Mouse (Mus musculus): Measurements from ENCODE around the gene Slc35f2. TPM values are rescaled to one million over a fixed set of nuclear protein-coding genes. Genes with fewer than 3 reads are reported as not detected.

Gene Slc35f2
- polyA plus RNA-seq (2015; fragmentation: Nextera tagmentation; extraction: Ambion mirVana), result 12.2 and 14.3 TPM in 2 replicates

DNA sequence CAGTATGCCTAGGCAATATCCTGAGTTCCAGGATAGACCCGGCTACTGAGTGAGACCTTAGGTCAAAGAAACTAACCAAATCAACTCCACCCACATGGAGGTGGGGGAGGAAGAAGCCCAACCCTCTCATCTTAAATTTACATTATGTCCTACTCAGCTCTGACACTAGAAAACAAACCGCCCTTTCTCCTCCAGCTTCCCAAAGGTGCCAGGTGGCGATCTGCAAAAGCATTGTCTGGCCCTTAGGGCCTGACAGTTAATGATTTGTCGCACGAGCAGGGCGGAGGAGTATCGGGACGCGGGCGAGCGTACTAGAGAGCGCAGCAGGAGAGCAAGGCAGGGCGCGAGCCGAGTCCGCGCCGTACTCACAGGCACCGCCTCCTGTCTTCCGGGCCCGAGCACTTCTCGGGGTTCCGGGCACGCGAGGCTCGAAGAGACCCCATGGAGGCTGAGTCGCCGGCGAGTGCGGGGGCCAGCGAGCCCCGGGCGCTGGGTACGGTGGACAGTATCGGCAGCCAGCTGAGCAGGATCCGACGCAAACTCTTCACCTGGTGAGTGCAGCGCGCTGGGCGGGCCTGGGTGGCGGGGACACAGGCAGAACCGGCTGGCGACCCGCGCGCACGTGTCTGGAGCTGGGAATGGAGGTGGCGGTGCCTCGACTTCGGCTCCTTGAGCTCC, at the start of gene Slc35f2:
TSS of gene Slc35f2 (plus strand) at position 195 of the 678 bp plus-strand sequence.
- H3K4me3 ChIP-seq (ENCODE audit: low read depth, low read length), result peak within 1 kb of the TSS; percentile 73
- no peak within 1 kb of the TSS for H3K27ac ChIP-seq (ENCODE audit: low read length)
- peak within 1 kb of the TSS; percentile 70 for H3K9ac ChIP-seq (ENCODE audit: low read depth, low read length)
- H3K4me2 ChIP-seq (ENCODE audit: low read length), result peak within 1 kb of the TSS; percentile 95
- ATAC-seq, result peak; percentile 80
- peaks cover 5% of the 10 kb centered on the region; the same call in 1 of the 2 replicates for H3K4me1 ChIP-seq (ENCODE audit: control insufficient read depth, insufficient read depth, low read length)
- no peaks in the 10 kb centered on the region for H3K36me3 ChIP-seq (ENCODE audit: control insufficient read depth, insufficient read depth, low read length)
- WGBS, result under 1% methylated on average over 50 of the region's 50 CpGs
- H3K27me3 ChIP-seq (ENCODE audit: control insufficient read depth, insufficient read depth, low read depth, low read length), result peaks cover 8% of the 10 kb centered on the region
- no peaks in the 10 kb centered on the region; the same call in 1 of the 2 replicates for H3K9me3 ChIP-seq (replicated peaks; ENCODE audit: control insufficient read depth, low read length, poor library complexity, severe bottlenecking)

DNA sequence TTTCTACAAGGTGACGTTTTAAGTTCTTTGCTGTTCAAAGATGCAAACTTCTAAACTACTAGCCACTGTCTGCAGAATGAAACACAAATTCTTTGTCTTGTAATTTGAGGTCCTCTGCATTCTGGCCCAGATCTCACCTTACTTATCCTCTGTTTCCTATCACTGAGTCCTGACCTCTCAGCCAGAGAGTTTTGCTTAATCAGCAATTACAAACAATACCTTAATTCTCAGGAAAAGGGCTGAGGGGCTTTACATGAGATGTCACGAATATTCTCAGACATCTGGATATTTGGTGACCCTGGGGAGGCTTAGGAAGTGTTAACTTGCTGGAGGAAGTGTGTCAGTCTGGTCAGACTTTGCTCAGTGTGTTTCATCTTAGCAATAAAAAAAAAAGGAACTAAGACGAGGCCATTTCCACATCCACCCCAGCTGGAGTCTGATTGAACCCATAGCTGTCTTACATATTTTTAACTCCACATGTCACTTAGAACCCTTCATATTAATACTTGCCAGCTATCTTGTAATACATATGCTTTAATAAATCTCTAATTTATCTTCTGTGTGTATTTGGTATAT, 30.4 kb upstream of the Slc35f2 start:
- no peak overlapping the region for H3K4me3 ChIP-seq (ENCODE audit: low read depth, low read length)
- H3K36me3 ChIP-seq (ENCODE audit: control insufficient read depth, insufficient read depth, low read length), result no peaks in the 10 kb centered on the region
- no peaks in the 10 kb centered on the region for H3K4me1 ChIP-seq (ENCODE audit: control insufficient read depth, insufficient read depth, low read length)
- 61% methylated on average over 3 of the region's 3 CpGs for WGBS
- no peak overlapping the region for H3K4me2 ChIP-seq (ENCODE audit: low read length)
- no peaks in the 10 kb centered on the region for H3K9me3 ChIP-seq (replicated peaks; ENCODE audit: control insufficient read depth, low read length, poor library complexity, severe bottlenecking)
- no peaks in the 10 kb centered on the region for H3K27me3 ChIP-seq (ENCODE audit: control insufficient read depth, insufficient read depth, low read depth, low read length)
- H3K9ac ChIP-seq (ENCODE audit: low read depth, low read length), result no peak overlapping the region
- no peak for ATAC-seq
- H3K27ac ChIP-seq (ENCODE audit: low read length), result no peak overlapping the region

DNA sequence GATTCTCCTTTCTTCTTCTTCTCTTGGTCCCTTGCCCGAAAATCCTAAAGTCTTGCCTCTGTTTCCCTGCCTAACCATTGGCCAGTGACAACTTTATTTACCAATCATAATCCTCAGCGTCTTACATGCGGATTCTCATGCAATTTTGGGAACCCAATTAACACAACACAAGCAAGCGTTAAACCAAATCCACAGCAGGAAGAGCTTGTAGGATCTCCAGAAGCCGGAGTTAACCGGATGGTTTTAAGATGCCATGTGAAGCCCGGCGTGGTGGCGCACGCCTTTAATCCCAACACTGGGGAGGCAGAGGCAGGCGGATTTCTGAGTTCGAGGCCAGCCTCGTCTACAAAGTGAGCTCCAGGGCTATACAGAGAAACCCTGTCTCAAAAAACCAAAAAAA, 20.9 kb upstream of the Slc35f2 start:
- H3K9me3 ChIP-seq (replicated peaks; ENCODE audit: control insufficient read depth, low read length, poor library complexity, severe bottlenecking), result no peaks in the 10 kb centered on the region
- ATAC-seq, result no peak
- H3K9ac ChIP-seq (ENCODE audit: low read depth, low read length), result no peak overlapping the region

DNA sequence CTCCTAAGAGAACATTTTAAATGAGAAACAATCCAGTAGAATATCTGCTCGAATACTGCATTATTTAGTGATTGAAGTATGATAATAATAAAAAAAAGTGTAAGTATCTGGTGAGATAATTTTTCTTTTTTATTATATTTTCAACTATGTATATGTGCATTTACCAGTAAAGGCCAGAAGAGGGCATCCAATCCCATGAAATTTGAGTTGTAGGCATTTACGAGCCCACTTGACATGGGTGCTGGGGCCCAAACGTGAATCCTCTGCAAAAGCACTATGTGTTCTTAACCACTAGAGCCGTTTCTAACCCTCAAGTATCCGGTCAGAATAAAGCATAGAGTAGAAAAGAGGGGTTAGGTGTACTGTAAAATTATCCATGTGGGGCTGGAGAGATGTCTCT, 20.4 kb upstream of the Slc35f2 start:
- Histone ChIP-seq H3K4me2 (ENCODE audit: low read length) (no peak overlapping the region), H3K9ac (ENCODE audit: low read depth, low read length) (no peak overlapping the region), H3K27me3 (ENCODE audit: control insufficient read depth, insufficient read depth, low read depth, low read length) (peaks cover 2% of the 10 kb centered on the region; the same call in 1 of the 2 replicates), H3K9me3 (replicated peaks; ENCODE audit: control insufficient read depth, low read length, poor library complexity, severe bottlenecking) (no peaks in the 10 kb centered on the region), H3K4me1 (ENCODE audit: control insufficient read depth, insufficient read depth, low read length) (no peaks in the 10 kb centered on the region), H3K4me3 (ENCODE audit: low read depth, low read length) (no peak overlapping the region), H3K27ac (ENCODE audit: low read length) (no peak overlapping the region), H3K36me3 (ENCODE audit: control insufficient read depth, insufficient read depth, low read length) (no peaks in the 10 kb centered on the region)
- no peak for ATAC-seq
- 51% methylated on average over 5 of the region's 5 CpGs for WGBS

More for the DNA sequence above, 20.9 kb upstream of the Slc35f2 start:
- 87% methylated on average over 13 of the region's 13 CpGs for WGBS
- H3K4me2 ChIP-seq (ENCODE audit: low read length), result no peak overlapping the region
- no peaks in the 10 kb centered on the region for H3K4me1 ChIP-seq (ENCODE audit: control insufficient read depth, insufficient read depth, low read length)
- no peak overlapping the region for H3K27ac ChIP-seq (ENCODE audit: low read length)
- H3K4me3 ChIP-seq (ENCODE audit: low read depth, low read length), result no peak overlapping the region
- no peaks in the 10 kb centered on the region for H3K36me3 ChIP-seq (ENCODE audit: control insufficient read depth, insufficient read depth, low read length)
- peaks cover under 1% of the 10 kb centered on the region; the same call in 1 of the 2 replicates for H3K27me3 ChIP-seq (ENCODE audit: control insufficient read depth, insufficient read depth, low read depth, low read length)

DNA sequence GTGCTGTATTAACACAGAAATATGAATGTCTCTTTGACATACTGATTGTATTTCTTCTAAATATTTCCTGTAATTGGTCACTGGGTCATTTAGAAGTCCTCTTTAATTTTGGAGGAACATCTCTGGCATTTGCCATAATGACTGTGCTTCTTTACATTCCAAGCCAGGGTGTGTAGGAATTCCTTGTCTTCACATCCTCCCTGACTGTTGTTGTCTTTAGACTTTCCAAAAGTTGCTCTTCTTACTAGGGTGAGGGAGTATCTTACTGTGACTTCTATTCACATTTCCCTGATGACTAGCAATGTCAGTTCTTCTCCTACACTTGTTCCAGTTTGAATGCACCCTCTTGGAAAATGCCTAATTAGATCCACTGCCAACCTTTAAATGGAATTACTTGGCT, 16.5 kb upstream of the Slc35f2 start:
- no peak overlapping the region for H3K9ac ChIP-seq (ENCODE audit: low read depth, low read length)
- H3K27ac ChIP-seq (ENCODE audit: low read length), result no peak overlapping the region
- H3K4me1 ChIP-seq (ENCODE audit: control insufficient read depth, insufficient read depth, low read length), result no peaks in the 10 kb centered on the region
- H3K9me3 ChIP-seq (replicated peaks; ENCODE audit: control insufficient read depth, low read length, poor library complexity, severe bottlenecking), result no peaks in the 10 kb centered on the region
- no peak overlapping the region for H3K4me2 ChIP-seq (ENCODE audit: low read length)
- no peaks in the 10 kb centered on the region for H3K36me3 ChIP-seq (ENCODE audit: control insufficient read depth, insufficient read depth, low read length)
- no peak overlapping the region for H3K4me3 ChIP-seq (ENCODE audit: low read depth, low read length)
- peaks cover 2% of the 10 kb centered on the region; the same call in 1 of the 2 replicates for H3K27me3 ChIP-seq (ENCODE audit: control insufficient read depth, insufficient read depth, low read depth, low read length)
- ATAC-seq, result no peak

DNA sequence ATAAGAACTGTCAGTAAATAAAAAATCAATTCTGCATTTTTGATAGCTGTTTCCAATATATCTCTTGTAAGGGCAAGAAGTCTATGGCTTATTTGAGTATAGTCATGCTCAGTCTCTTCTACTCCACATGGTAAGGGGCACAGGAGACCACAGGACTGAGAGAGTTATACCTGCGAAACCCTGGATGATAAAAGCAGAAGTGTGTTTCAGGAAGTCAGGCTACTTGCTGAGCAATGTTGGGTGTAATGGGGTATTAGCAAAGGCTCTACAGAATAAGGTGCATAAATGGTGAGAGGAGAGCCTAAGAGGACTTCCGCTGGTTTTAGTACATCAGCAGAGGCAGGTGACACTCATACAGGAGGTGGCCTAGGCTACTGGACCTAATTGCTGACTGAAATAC, 13.2 kb upstream of the Slc35f2 start:
- Histone ChIP-seq H3K9ac (ENCODE audit: low read depth, low read length) (no peak overlapping the region), H3K4me3 (ENCODE audit: low read depth, low read length) (no peak overlapping the region), H3K27me3 (ENCODE audit: control insufficient read depth, insufficient read depth, low read depth, low read length) (peaks cover 2% of the 10 kb centered on the region; the same call in 1 of the 2 replicates), H3K4me2 (ENCODE audit: low read length) (no peak overlapping the region), H3K36me3 (ENCODE audit: control insufficient read depth, insufficient read depth, low read length) (no peaks in the 10 kb centered on the region), H3K9me3 (replicated peaks; ENCODE audit: control insufficient read depth, low read length, poor library complexity, severe bottlenecking) (no peaks in the 10 kb centered on the region), H3K4me1 (ENCODE audit: control insufficient read depth, insufficient read depth, low read length) (no peaks in the 10 kb centered on the region), H3K27ac (ENCODE audit: low read length) (no peak overlapping the region)
- WGBS, result 93% methylated on average over 2 of the region's 2 CpGs
- no peak for ATAC-seq

DNA sequence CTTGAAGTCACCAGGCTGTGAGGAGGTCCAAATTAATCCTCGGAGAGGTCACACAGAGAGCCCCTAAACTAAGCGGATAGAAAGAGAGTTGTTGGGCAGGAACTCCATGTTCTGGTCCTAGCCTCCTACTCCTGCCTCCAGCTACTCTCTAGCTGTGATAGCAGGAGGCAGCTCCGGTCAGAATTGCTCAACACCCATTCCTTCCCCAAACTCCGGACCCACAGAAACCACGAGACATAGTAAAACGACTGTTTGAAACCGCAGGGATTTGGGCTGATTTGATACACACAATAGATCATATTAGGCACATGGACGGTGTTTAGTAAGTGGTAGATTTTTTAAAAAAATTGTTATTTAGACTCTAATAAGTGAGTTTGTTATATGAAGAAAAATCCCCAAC, 6.6 kb upstream of the Slc35f2 start:
- ATAC-seq, result no peak
- no peak overlapping the region for H3K27ac ChIP-seq (ENCODE audit: low read length)
- 84% methylated on average over 8 of the region's 8 CpGs for WGBS

DNA sequence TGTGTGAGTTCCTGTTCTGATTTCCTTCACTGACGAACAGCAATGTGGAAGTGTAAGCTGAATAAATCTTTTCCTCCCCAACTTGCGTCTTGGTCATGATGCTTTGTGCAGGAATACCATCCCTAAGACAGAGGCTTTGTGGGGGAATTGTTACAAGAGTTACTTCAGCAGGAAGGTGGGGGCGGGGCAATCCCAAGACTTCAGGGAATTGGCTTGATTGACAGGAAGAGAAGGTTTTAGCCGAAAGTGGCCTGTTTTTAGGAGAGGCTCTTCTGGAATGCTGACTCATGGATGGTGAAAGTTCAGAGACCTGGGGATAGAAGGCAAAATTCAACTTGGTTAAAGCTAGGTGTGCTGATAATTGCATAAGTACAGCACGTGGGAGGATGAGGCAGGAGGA, 2.9 kb upstream of the Slc35f2 start:
- Histone ChIP-seq H3K4me2 (ENCODE audit: low read length) (no peak overlapping the region), H3K4me1 (ENCODE audit: control insufficient read depth, insufficient read depth, low read length) (peaks cover 5% of the 10 kb centered on the region; the same call in 1 of the 2 replicates), H3K9me3 (replicated peaks; ENCODE audit: control insufficient read depth, low read length, poor library complexity, severe bottlenecking) (no peaks in the 10 kb centered on the region; the same call in 1 of the 2 replicates), H3K27me3 (ENCODE audit: control insufficient read depth, insufficient read depth, low read depth, low read length) (peaks cover 8% of the 10 kb centered on the region), H3K4me3 (ENCODE audit: low read depth, low read length) (no peak overlapping the region), H3K9ac (ENCODE audit: low read depth, low read length) (no peak overlapping the region), H3K27ac (ENCODE audit: low read length) (no peak overlapping the region), H3K36me3 (ENCODE audit: control insufficient read depth, insufficient read depth, low read length) (no peaks in the 10 kb centered on the region)
- 89% methylated on average over 5 of the region's 5 CpGs for WGBS
- no peak for ATAC-seq

More for the DNA sequence above, 6.6 kb upstream of the Slc35f2 start:
- H3K9me3 ChIP-seq (replicated peaks; ENCODE audit: control insufficient read depth, low read length, poor library complexity, severe bottlenecking), result no peaks in the 10 kb centered on the region; the same call in 1 of the 2 replicates
- no peaks in the 10 kb centered on the region for H3K27me3 ChIP-seq (ENCODE audit: control insufficient read depth, insufficient read depth, low read depth, low read length)
- H3K9ac ChIP-seq (ENCODE audit: low read depth, low read length), result no peak overlapping the region
- no peaks in the 10 kb centered on the region for H3K4me1 ChIP-seq (ENCODE audit: control insufficient read depth, insufficient read depth, low read length)
- H3K4me3 ChIP-seq (ENCODE audit: low read depth, low read length), result no peak overlapping the region
- no peaks in the 10 kb centered on the region for H3K36me3 ChIP-seq (ENCODE audit: control insufficient read depth, insufficient read depth, low read length)
- no peak overlapping the region for H3K4me2 ChIP-seq (ENCODE audit: low read length)

DNA sequence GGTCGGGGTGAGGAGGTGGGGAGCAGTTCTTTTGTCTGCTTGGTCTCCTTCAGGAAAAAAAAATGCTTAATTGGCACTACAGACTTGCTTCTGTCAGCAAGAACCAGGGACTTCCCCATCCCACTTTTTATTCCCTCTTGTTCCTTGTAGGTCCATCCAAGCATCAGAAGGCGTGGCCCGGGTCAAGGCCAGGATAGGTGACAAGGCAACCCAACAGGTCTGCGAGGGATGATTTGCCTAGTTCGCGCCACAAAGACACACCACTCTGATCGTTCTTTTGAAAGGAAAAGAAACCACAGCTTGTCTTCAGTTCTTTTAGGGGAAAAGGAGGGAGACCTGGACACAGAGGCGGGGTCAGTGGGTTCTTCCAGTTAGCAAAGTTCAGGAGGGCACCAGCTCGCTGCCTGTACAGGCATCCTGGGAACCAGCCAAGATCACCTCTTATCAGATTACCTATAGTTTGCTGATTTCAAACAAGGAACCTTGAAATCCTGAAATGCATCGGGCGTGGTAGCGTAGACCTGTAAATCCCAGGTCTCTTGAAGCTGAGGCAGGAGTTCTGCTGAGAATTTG, 481 bp upstream of the Slc35f2 start:
- no peak overlapping the region for H3K27ac ChIP-seq (ENCODE audit: low read length)
- H3K4me1 ChIP-seq (ENCODE audit: control insufficient read depth, insufficient read depth, low read length), result peaks cover 5% of the 10 kb centered on the region; the same call in 1 of the 2 replicates
- peaks cover 8% of the 10 kb centered on the region for H3K27me3 ChIP-seq (ENCODE audit: control insufficient read depth, insufficient read depth, low read depth, low read length)
- peak overlapping the region; percentile 70 for H3K9ac ChIP-seq (ENCODE audit: low read depth, low read length)
- no peaks in the 10 kb centered on the region for H3K36me3 ChIP-seq (ENCODE audit: control insufficient read depth, insufficient read depth, low read length)
- 49% methylated on average over 12 of the region's 12 CpGs for WGBS
- peak overlapping the region; percentile 95 for H3K4me2 ChIP-seq (ENCODE audit: low read length)
- peak overlapping the region; percentile 73 for H3K4me3 ChIP-seq (ENCODE audit: low read depth, low read length)
- no peaks in the 10 kb centered on the region; the same call in 1 of the 2 replicates for H3K9me3 ChIP-seq (replicated peaks; ENCODE audit: control insufficient read depth, low read length, poor library complexity, severe bottlenecking)
- 0 out of 2 replicates have a peak, but pooled peaks have one; percentile 8 for ATAC-seq
